Mouse (Mus musculus) E14TG2a.4 (cell line): Measurements from ENCODE around the gene Mrpl12.

Experiments
- CTCF ChIP-seq: conservative IDR thresholded peaks from 2 replicates; pipeline ENCODE4 v1.5.1; 2014; ENCODE audit warnings: low read length
- POU5F1 ChIP-seq: IDR thresholded peaks from 2 replicates; pipeline ENCODE4 v1.6.1; 2014; ENCODE audit warnings: low read length, borderline replicate concordance

GRCm38 (mm10) chr11:120488516-120488915 lies 4.1 kb downstream of the Mrpl12 start:
- TF ChIP-seq POU5F1 (no peak), CTCF (no peak)
